Mouse (Mus musculus): ENCODE measurements at regions not wholly inside any gene's neighbourhood (a gene's known extent, or its start where the extent isn't known, plus 50 kb on each side); places are given as distances from the start of the nearest gene placed in this dataset.

GRCm38 (mm10) chr6:16999451-17000139, 65.4 kb upstream of the Tes start:
- DNase-seq (ENCODE audit: low spot score in 2 of 2) = peak in 1 of 2 experiments; percentile 15

- peak in 1 of 2 experiments; percentile 15 for DNase-seq (ENCODE audit: low spot score in 2 of 2)
Measured at GRCm38 (mm10) chr6:16995495-16995936, 69.4 kb upstream of the Tes start.

- DNase-seq (ENCODE audit: low spot score in 2 of 2) = peak in 1 of 2 experiments; percentile 37
Measured at GRCm38 (mm10) chr6:16994711-16995110, 70.2 kb upstream of the Tes start.

GRCm38 (mm10) chr6:16991996-16992591, 72.9 kb upstream of the Tes start:
- DNase-seq (ENCODE audit: low spot score in 2 of 2) = no peak

GRCm38 (mm10) chr6:16978206-16978505, 79.9 kb upstream of the Tfec start:
- DNase-seq (ENCODE audit: low spot score in 2 of 2) = peak; percentile 27 to 52

- DNase-seq (ENCODE audit: low spot score in 2 of 2) = no peak
Measured at GRCm38 (mm10) chr6:16977392-16978205, 79.4 kb upstream of the Tfec start.

- no peak for DNase-seq (ENCODE audit: low spot score in 2 of 2)
Measured at GRCm38 (mm10) chr6:16965658-16966057, 67.4 kb upstream of the Tfec start.

- no peak for DNase-seq (ENCODE audit: low spot score in 2 of 2)
Measured at GRCm38 (mm10) chr6:16964362-16964761, 66.1 kb upstream of the Tfec start.

- no peak for DNase-seq (ENCODE audit: low spot score in 2 of 2)
Measured at GRCm38 (mm10) chr6:16963958-16964357, 65.7 kb upstream of the Tfec start.

- no peak for DNase-seq (ENCODE audit: low spot score in 2 of 2)
Measured at GRCm38 (mm10) chr6:16958102-16958501, 59.9 kb upstream of the Tfec start.

- peak; percentile 7 to 17 for DNase-seq (ENCODE audit: low spot score in 2 of 2)
Measured at GRCm38 (mm10) chr6:16956771-16957435, 58.7 kb upstream of the Tfec start.

Data from layer of hippocampus, postnatal 10 days (tissue).